Mouse (Mus musculus): ENCODE results near the gene Tekt2. TPM values are rescaled to one million over a fixed set of nuclear protein-coding genes. Genes with fewer than 3 reads are reported as not detected.

The Tekt2 gene
- polyA plus RNA-seq, 1 experiment from 2014 or later = 5.3 TPM

DNA sequence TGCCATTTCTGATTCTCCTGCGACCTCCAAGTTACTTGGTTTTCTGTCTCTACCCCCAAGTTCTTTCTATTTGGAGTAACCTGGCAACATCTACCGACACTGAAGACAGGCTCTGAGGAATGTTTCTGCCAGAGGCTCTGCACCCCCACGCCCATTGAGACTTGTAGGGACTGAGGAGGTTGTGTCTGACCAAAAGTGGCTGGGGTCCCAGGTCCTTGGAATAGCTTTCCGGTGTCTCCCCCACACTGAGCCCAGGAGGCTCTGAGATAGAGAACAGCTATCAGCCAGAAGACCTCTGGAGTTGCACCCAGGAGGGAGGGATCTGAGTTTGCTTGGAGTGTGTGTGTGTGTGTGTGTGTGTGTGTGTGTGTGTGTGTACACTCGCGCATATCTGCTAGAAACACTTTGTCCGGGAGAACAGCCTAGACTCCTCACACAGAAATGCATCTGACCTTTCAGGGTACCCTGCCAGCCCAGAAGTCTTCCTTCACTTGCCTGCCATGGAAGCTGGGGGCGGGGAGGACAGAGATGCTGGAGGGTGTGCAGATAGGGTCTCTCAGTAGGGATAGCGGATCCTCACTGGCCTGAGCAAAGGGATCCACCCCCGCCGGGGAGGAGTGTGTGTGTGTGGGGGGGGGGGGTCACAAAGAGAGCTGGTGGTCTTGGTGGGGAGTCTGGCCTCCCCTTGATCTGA is 38.0 kb downstream of the Tekt2 start:
- WGBS = 16% methylated on average over 11 of the region's 11 CpGs
- H3K9me3 ChIP-seq = no peaks in the 10 kb centered on the region
- H3K27ac ChIP-seq = no peak overlapping the region
- H3K9ac ChIP-seq = no peak overlapping the region
- peak overlapping the region; percentile 87 for H3K4me2 ChIP-seq
- peaks cover 46% of the 10 kb centered on the region for H3K27me3 ChIP-seq
- ATAC-seq (ENCODE audit: borderline replicate concordance, extremely low read depth, low FRiP score, low TSS enrichment) = peak; percentile 53; the same call in 1 of the 2 replicates
- H3K4me3 ChIP-seq = peak overlapping the region; percentile 49
- H3K4me1 ChIP-seq = peaks cover 22% of the 10 kb centered on the region
- H3K36me3 ChIP-seq = no peaks in the 10 kb centered on the region

- Histone ChIP-seq H3K9me3 (no peaks in the 10 kb centered on the region), H3K27me3 (peaks cover 46% of the 10 kb centered on the region), H3K4me3 (peak within 1 kb of the TSS; percentile 49), H3K4me1 (peaks cover 25% of the 10 kb centered on the region), H3K36me3 (no peaks in the 10 kb centered on the region), H3K4me2 (peak within 1 kb of the TSS; percentile 87), H3K27ac (no peak within 1 kb of the TSS), H3K9ac (peak within 1 kb of the TSS; percentile 42; the same call in 1 of the 2 replicates)
- WGBS = 1% methylated on average over 31 of the region's 42 CpGs
- ATAC-seq (ENCODE audit: borderline replicate concordance, extremely low read depth, low FRiP score, low TSS enrichment) = peak; percentile 68
Measured at GRCm38 (mm10) chr4:126286492-126286891, 39.0 kb downstream of the Tekt2 start, which contains the start of gene Col8a2. Gene Col8a2, plus strand, starts transcription at chr4:126286793.

DNA sequence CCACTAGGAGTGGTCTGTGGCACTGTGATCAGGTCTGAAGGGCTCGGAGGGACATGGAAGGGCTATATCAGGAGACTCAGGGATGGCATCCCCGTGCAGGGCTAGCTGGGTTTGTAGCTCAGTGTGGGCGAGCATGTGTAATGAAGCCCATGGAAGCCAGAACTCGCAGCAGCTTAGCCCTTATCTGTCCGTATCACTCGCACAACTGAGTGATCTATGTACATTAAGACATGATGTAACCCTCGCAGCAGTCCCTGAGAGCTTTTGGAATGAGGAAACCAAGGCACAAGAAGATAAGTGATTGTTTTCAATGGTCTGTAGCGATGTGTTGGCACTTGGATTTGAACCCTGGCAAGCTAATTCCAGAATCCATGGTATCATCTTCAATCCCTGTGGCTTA is 41.9 kb downstream of the Tekt2 start:
- H3K27ac ChIP-seq = no peak overlapping the region
- no peak overlapping the region for H3K9ac ChIP-seq
- no peak for ATAC-seq (ENCODE audit: borderline replicate concordance, extremely low read depth, low FRiP score, low TSS enrichment)
- peaks cover 34% of the 10 kb centered on the region for H3K27me3 ChIP-seq
- no peak overlapping the region for H3K4me2 ChIP-seq
- H3K4me1 ChIP-seq = peaks cover 20% of the 10 kb centered on the region
- WGBS = 69% methylated on average over 8 of the region's 8 CpGs
- H3K9me3 ChIP-seq = no peaks in the 10 kb centered on the region
- H3K4me3 ChIP-seq = no peak overlapping the region
- H3K36me3 ChIP-seq = no peaks in the 10 kb centered on the region

DNA sequence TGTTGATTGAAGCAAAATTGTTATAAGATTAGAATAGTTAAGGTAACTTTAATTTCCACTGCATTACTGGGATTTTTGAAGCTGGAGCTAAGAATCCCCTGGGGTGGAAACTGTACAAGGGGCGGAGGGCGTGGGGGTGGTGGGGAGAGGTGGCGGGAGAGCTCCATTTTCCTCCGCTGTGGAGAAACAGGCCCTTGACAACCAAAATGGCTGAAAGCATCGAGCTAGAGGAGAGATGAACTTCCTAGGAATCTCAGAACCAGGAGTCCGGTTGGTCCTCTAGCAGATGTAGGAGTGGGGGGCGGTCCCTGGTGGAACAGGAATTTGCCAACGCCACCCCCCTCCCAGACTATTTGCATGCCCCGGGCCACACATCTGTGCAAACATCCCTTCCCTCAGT is 43.8 kb downstream of the Tekt2 start:
- no peaks in the 10 kb centered on the region for H3K9me3 ChIP-seq
- 47% methylated on average over 9 of the region's 9 CpGs for WGBS
- H3K4me1 ChIP-seq = peaks cover 8% of the 10 kb centered on the region
- ATAC-seq (ENCODE audit: borderline replicate concordance, extremely low read depth, low FRiP score, low TSS enrichment) = no peak
- no peak overlapping the region for H3K4me2 ChIP-seq
- peaks cover 16% of the 10 kb centered on the region for H3K27me3 ChIP-seq
- no peaks in the 10 kb centered on the region for H3K36me3 ChIP-seq
- no peak overlapping the region for H3K9ac ChIP-seq
- H3K27ac ChIP-seq = no peak overlapping the region
- no peak overlapping the region for H3K4me3 ChIP-seq

DNA sequence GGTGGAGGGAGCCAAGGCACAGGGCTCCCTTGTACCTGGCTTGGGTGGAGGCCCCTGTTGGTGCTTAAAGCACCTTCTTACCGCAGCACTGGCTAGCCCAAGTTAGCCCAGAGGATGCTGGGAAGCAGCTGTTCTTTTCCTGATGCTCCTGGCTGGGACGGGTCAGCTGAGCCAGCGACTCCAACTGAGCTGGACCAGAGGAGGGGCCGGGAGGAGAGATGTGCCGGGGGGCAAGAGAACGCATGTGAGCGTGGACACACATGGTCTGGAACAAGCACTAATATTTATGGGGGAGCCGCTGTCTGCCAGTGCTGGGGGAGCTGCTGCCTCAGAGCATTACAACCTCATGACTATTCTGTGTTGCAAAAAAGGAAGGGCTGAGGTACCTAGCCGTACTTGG is 46.5 kb downstream of the Tekt2 start:
- WGBS = 67% methylated on average over 9 of the region's 9 CpGs
- Histone ChIP-seq H3K4me3 (no peak overlapping the region), H3K9ac (no peak overlapping the region), H3K9me3 (no peaks in the 10 kb centered on the region), H3K27ac (no peak overlapping the region), H3K4me1 (0 out of 2 replicates have a peak, but pooled peaks cover 2% of the 10 kb centered on the region), H3K4me2 (no peak overlapping the region), H3K36me3 (peaks cover 13% of the 10 kb centered on the region), H3K27me3 (no peaks in the 10 kb centered on the region)
- ATAC-seq (ENCODE audit: borderline replicate concordance, extremely low read depth, low FRiP score, low TSS enrichment) = no peak

DNA sequence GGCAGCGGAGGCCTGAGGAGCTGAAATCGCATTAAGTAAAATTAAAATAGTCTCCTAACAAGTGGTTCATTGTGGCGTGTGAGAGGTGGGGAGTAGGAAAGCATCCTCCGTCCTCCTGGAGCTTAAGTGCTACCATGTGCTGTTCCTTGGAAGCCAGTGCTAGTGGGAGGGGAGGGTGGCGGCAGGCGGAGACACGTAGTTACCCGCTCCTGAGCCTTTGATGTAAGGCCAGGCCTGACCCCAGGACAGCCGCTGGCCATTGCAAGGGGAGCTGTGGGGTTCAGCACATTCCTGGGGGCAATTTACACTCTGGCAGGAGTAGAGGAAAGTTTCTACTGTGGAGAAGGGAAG is 46.9 kb downstream of the Tekt2 start:
- Histone ChIP-seq H3K36me3 (peaks cover 17% of the 10 kb centered on the region), H3K27ac (no peak overlapping the region), H3K27me3 (no peaks in the 10 kb centered on the region), H3K9me3 (no peaks in the 10 kb centered on the region), H3K9ac (no peak overlapping the region), H3K4me3 (no peak overlapping the region), H3K4me1 (0 out of 2 replicates have a peak, but pooled peaks cover 2% of the 10 kb centered on the region), H3K4me2 (no peak overlapping the region)
- no peak for ATAC-seq (ENCODE audit: borderline replicate concordance, extremely low read depth, low FRiP score, low TSS enrichment)
- WGBS = 35% methylated on average over 9 of the region's 9 CpGs

DNA sequence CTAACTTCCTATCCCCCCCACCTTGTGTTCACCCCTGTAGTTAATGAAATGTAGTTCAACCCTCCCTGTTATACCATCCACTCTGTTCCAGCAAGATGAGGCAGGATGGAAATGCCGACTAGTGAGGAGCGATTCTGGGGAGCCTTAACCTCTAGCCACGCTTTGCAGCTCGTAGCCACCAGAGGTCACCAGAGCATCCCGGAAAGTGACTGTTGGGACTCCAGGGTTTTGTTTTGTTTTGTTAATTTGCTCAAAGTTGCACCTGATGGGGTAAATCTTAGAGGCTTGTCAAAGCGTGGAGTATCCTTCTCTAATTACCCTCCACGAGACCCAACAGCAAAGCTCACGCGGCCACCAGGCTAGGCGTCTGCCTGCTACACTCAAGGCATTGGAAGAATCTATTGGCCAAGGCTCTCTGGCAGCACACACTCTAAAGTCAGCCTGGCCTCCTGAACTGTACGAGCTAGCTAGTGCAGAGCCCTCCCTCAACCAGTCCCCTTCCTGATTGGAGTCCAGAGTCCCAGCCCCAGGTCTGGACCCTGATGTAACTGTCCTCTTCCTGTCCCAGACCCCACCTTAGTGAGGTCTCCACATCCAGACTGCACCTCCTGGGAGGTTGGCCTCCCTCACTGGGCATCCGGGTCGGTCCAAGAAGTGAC is 47.5 kb downstream of the Tekt2 start:
- Histone ChIP-seq H3K9me3 (no peaks in the 10 kb centered on the region), H3K4me1 (0 out of 2 replicates have a peak, but pooled peaks cover 2% of the 10 kb centered on the region), H3K27me3 (no peaks in the 10 kb centered on the region), H3K9ac (no peak overlapping the region), H3K36me3 (peaks cover 21% of the 10 kb centered on the region), H3K4me2 (peak overlapping the region; percentile 34), H3K4me3 (no peak overlapping the region), H3K27ac (no peak overlapping the region)
- ATAC-seq (ENCODE audit: borderline replicate concordance, extremely low read depth, low FRiP score, low TSS enrichment) = no peak
- 11% methylated on average over 13 of the region's 13 CpGs for WGBS

DNA sequence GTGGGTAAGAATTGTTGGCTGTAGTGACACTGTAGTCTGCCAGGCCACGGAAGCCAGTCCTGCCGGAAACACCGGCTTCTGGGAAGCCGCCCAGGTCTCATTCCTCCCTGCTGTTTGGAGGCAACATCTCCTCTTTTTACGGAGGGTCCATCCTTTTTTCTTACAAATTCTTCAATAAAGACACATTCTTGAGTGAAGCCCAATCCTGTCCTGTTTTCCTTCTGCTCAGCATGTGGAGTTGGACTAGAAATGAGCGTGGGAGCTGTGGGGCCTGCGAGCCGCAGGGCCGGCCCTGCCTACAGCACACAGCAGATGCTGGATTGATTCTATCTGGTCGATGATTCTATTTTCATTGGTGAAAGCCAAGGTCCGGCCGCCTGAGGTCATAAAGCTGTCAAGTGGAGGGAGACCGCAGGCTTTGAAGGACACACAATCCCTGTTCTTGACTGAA is 49.8 kb downstream of the Tekt2 start:
- WGBS = 83% methylated on average over 13 of the region's 13 CpGs
- H3K4me2 ChIP-seq = no peak overlapping the region
- H3K4me3 ChIP-seq = no peak overlapping the region
- H3K27ac ChIP-seq = no peak overlapping the region
- H3K4me1 ChIP-seq = no peaks in the 10 kb centered on the region
- no peaks in the 10 kb centered on the region for H3K9me3 ChIP-seq
- no peaks in the 10 kb centered on the region for H3K27me3 ChIP-seq
- no peak overlapping the region for H3K9ac ChIP-seq
- peaks cover 26% of the 10 kb centered on the region for H3K36me3 ChIP-seq
- ATAC-seq (ENCODE audit: borderline replicate concordance, extremely low read depth, low FRiP score, low TSS enrichment) = no peak

- H3K36me3 ChIP-seq = peaks cover 26% of the 10 kb centered on the region
- no peak overlapping the region for H3K9ac ChIP-seq
- H3K27ac ChIP-seq = no peak overlapping the region
- H3K4me3 ChIP-seq = no peak overlapping the region
- no peaks in the 10 kb centered on the region for H3K27me3 ChIP-seq
- ATAC-seq (ENCODE audit: borderline replicate concordance, extremely low read depth, low FRiP score, low TSS enrichment) = no peak
- no peaks in the 10 kb centered on the region for H3K4me1 ChIP-seq
- no peak overlapping the region for H3K4me2 ChIP-seq
- WGBS = 90% methylated on average over 4 of the region's 4 CpGs
- H3K9me3 ChIP-seq = no peaks in the 10 kb centered on the region
Measured at GRCm38 (mm10) chr4:126275081-126275480, 50.4 kb downstream of the Tekt2 start.

- no peak overlapping the region for H3K27ac ChIP-seq
- WGBS = 80% methylated on average over 13 of the region's 13 CpGs
- no peaks in the 10 kb centered on the region for H3K9me3 ChIP-seq
- no peaks in the 10 kb centered on the region for H3K4me1 ChIP-seq
- no peak overlapping the region for H3K4me2 ChIP-seq
- no peak overlapping the region for H3K4me3 ChIP-seq
- H3K36me3 ChIP-seq = peaks cover 26% of the 10 kb centered on the region
- no peak overlapping the region for H3K9ac ChIP-seq
- H3K27me3 ChIP-seq = no peaks in the 10 kb centered on the region
- ATAC-seq (ENCODE audit: borderline replicate concordance, extremely low read depth, low FRiP score, low TSS enrichment) = no peak
Measured at GRCm38 (mm10) chr4:126273753-126274152, 51.7 kb downstream of the Tekt2 start.

Data from lung, embryonic 15.5 days (tissue).